Mouse (Mus musculus) adrenal gland, postnatal 10 days (tissue): ENCODE measurements around the gene Vars. TPM values are rescaled to one million over a fixed set of nuclear protein-coding genes. Genes with fewer than 3 reads are reported as not detected.
"Not testable (repeated sequence)": the region's sequence is repeated elsewhere in the genome, so short reads cannot be mapped to it uniquely, and the experiment has no call there.

Source experiments
- DNase-seq: peaks from one replicate; pipeline ENCODE4 v3.0.0; 2021; ENCODE audit warnings: mixed read lengths
- total RNA-seq, 2 experiments: library from RNA; stranded (reverse); gene quantifications; 2 replicates each; pipeline ENCODE4 v1.2.3; 2021

Gene Vars
- total RNA-seq, 2 experiments from 2014 or later = 56.5 to 63.0 TPM

DNA sequence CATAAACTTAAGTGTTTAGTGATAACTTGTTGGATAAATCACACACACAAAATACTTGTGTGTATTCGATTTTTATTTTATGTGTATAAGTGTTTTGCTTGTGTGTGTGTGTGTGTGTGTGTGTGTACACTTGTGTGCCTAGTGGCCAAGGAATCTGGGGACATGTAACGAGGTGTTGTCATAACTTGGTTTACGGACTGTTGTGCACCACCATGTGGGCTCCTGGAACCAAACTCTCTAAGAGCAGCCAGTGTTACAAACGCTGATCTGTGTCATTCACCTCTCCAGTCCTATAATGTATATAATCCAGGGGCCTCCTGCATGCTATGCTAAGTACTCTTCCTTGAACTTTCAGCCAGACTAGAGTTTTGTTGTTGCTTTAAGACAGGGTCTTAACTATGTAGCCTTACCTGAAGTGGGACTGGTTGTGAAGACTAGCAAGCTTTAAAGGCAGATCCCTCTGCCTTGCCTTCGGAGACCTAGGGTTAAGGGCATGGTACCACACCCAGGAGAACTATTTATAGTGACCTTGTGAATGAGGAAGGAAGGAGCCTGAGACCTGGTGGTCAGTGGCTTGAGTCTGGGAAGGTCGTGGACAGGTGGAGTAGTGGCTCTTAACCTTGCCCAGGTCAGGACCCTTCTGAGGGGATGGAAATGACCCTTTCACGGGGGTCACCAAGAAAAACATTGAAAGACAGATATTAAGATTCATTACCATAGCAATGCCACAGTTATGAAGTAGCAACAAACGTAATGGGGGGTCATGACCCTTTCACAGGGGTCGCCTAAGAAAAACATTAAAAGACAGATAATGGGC is 2.4 kb downstream of the Vars start:
- DNase-seq = no peak

DNA sequence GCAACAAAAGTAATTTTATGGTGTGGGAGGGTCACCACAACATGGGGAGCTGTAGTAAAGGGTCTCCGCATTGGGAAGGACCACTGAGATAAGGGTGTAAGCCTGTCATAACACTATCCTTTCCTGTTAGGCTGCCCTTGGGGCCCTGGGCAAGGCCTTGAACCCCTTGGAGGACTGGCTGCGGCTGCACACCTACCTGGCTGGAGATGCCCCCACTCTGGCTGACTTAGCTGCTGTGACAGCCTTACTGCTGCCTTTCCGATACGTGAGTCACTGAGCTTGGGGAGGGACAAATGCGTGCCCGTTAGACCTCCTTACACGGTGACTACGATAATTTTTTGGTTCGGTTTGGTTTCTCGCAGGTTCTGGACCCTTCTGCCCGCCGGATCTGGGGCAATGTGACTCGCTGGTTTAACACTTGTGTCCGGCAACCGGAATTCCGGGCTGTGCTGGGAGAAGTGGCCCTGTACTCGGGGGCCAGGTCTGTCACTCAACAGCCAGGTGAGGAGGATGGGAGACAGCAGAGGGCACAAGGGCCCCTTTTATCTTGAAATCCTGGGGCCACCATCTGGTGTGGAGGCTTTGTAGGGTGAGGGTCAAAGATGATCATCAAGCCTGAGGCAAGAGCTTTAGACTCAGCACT is 3.4 kb downstream of the Vars start:
- no peak for DNase-seq

DNA sequence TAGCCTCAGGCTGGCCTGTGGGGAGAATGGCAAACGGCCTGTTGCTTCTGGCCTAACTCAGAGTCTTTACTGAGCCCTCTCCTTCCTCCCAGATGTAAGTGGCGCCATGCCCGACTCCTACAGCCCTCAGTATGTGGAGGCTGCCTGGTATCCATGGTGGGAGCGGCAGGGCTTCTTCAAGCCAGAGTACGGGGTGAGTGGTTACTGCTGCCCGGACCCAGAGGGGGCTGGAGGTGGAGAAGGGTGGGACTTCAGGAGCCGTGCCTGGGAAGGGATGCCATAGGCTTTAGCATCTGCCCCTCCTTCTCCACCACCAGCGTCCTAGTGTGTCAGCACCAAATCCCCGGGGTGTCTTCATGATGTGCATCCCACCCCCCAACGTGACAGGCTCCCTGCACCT is 4.4 kb downstream of the Vars start:
- DNase-seq = no peak

DNA sequence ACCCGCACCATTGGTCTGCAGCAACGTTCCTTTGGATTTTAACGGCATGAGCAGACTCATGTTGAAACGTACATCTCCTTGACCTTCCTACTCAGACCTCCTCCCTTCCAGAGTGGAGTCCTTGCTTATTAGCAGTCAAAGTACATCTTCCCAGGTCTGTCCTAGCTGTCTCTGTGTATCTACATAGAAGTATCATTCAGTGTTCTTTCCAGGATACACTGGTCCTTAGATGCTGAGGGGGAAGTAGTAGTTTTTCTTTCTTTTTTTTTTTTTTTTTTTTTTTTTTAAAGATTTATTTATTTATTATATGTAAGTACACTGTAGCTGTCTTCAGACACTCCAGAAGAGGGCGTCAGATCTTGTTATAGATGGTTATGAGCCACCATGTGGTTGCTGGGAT is 5.1 kb downstream of the Vars start:
- not testable (repeated sequence) for DNase-seq

DNA sequence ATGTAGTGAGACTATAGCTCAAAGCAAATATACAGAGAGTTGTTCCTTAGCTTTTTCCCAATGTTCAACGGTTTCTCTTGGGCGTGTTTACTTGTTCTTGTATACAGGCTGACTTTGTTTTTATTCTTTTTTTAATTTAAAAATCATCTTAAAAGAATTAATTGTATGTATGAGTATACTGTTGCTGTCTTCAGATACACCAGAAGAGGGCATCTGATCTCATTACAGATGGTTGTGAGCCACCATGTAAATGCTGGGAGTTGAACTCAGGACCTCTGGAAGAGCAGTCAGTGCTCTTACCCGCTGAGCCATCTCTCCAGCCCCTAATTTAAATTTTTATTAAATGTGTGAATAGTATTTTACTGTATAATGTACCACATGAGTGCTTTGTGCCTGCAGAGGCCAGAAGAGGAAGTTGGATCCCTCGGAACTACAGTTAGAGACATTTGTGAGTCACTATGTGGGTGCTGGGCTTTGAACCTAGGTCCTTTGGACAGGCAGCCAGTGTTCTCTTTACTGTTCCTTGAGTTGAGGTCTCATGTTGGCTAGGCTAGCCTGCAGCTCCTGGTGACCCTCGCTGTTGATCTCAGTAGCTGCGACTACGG is 6.7 kb downstream of the Vars start:
- DNase-seq = no peak

DNA sequence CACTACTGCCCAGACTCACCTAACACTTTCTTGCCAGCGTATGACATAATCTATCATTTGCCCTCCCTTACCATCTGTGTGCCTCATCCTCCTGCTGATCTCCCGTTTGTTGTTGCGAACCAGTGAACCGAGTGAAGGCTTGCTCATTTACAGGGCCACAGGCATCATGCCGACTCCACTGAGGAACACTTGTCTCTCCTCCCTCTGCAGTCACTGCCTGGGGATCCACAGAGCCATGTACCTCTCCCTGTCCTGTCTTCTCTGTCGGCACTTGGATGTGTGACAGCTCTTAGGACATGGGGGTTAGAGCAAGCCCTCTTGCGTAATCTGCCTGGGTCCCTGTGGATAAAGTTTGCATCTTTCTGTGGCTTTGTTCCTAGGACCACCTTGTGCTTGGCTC is 8.8 kb downstream of the Vars start:
- DNase-seq = no peak

DNA sequence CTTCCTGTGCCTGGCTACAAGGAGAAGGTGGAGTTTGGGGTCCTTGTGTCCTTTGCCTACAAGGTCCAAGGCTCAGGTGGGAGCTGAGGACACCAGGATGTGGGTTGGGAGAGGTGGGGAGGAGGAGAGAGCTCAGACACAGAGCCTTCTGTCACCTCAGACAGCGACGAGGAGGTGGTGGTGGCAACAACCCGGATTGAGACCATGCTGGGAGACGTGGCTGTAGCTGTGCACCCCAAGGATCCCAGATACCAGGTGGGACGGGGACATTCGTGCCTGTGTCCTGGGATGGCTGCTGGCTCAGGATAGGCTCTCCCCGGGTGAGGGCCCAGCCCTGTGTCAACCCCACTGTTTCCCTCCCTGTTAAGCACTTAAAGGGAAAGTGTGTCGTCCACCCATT is 10.7 kb downstream of the Vars start:
- DNase-seq = no peak

DNA sequence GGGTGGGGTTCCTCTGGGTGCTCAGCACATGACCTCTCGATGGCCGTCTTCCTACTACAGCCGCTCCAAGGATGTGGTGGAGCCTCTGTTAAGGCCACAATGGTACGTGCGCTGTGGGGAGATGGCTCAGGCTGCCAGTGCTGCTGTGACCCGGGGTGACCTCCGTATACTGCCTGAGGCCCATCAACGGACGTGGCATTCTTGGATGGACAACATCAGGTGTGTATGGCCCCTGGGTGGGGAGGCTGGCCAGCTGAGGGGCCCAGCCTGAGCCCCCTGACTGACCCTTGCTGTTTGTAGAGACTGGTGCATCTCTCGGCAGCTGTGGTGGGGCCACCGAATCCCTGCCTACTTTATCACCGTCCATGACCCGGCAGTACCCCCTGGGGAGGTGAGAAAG is 11.6 kb downstream of the Vars start:
- no peak for DNase-seq

DNA sequence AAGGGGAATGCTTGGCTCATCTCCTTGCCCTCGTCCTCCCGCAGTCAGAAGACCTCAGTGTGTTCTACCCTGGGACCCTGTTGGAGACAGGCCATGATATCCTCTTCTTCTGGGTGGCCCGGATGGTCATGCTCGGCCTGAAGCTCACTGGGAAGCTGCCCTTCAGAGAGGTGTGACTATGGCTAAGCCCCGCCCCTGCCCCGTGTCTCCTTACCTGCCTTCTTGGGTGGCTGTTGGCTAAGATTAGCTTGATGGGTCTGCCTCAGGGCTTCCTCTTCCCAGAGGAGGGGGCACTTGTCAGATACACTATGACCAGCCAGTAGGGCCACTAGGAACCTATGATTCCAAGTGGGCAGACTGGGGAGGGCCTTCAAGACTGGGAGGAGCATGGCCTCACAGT is 12.4 kb downstream of the Vars start:
- no peak for DNase-seq

DNA sequence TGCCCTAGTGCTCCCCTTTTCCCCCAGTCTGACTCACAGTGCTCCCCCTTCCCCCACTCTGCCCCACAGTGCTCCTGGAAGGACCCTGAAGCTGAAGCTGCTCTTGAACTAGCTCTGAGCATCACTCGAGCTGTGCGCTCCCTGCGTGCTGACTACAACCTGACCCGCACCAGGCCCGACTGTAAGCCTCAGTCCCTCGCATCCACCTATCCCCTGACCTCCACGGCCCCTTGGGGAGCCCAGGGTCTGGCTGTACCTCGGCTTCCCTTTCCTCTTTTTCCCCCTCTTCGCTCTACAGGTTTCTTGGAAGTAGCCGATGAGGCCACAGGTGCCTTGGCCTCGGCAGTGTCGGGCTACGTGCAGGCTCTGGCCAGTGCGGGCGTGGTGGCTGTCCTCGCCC is 14.5 kb downstream of the Vars start:
- no peak for DNase-seq

DNA sequence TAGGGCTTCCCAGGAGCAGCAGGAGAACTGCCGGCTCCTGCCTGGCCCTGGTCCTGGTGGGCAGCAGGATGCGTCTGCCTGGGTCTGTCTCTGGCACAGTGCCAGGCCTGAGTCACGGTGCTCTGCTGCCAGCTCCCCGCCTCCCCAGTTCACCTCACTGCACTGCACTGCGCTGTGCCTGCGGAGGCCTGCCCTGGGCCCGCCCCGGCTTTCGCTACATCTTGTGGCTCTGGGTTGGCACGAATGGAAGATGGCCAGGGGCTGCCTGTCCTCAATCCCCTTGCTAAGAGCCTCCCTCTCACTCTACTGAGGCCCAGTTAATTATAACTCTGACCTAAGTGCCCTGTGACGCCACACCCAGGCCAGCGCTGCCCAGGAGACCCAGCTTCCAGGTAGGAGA is 15.6 kb downstream of the Vars start, which contains the start of gene Vwa7:
TSS of gene Vwa7 (plus strand) at position 204 of the 400 bp plus-strand sequence.
- peak; percentile 74 for DNase-seq

DNA sequence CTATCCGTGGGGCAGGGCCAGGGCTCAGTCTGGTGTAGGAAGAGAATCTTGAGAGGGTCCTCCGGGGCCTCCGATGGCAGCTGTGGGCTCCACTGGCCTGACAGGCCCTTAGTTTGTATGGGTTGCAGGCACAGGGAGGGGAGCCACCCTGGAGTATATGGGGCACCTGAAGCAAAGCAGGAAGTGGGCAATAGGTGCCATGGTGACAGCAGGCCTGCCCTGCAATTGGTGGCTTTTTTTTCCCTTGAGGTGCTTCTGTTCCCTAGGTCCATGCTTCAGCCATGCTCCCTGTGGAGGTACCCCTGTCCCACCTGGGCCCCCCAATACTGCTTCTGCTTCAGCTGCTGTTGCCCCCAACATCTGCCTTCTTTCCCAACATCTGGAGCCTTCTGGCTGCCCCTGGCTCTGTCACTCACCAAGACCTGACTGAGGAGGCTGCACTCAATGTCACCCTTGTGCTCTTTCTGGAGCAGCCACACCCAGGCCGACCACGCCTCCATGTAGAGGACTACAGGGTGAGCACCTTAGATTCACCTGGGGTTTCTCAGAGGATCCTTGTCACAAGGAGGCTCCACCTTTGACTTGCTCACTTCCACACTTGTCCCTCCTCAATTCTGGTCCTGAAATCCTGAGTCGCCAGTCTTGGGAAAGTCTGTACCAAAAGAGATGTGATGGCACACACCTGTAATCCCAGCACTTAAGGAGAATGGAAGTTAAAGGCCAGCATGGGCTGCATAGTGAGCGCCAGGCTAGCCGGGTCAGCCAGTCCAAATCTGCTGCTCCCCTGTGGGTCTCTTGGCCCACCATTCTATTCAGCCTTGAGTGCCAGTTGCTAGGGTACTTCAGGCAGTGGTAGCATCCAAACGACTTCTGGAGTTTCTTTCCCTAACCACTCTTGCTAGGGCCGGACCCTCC is 16.3 kb downstream of the Vars start:
- DNase-seq = no peak

DNA sequence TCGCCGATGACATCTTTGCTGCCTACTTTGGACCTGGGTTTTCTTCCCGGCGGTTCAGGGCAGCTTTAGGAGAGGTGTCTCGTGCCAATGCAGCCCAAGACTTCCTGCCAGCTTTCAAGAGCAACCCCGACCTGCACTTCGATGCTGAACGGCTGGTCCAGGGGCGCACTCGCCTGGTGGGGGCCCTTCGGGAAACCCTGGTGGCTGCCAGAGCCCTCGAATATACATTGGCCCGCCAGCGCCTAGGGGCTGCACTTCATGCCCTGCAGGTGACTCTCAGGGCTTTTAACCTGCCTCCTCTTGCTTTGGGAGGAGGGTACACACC is 16.9 kb downstream of the Vars start:
- no peak for DNase-seq

DNA sequence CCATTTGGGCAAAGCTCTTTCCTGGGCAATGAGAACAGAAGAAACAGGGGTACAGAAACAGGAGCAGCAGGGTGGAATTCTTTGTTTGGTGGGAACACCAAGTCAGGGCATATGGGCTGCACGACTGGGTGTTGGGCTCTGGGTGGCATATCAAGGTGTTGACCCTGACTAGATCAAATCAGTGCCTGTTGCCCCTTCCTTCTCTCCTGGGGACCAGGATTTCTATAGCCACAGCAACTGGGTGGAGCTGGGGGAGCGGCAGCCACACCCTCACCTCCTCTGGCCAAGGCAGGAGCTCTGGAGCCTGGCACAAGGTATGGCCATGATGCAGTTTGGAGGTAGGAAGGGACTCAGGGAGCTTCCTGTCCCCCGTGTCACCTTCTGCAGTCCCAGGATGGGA is 17.4 kb downstream of the Vars start:
- DNase-seq = no peak

DNA sequence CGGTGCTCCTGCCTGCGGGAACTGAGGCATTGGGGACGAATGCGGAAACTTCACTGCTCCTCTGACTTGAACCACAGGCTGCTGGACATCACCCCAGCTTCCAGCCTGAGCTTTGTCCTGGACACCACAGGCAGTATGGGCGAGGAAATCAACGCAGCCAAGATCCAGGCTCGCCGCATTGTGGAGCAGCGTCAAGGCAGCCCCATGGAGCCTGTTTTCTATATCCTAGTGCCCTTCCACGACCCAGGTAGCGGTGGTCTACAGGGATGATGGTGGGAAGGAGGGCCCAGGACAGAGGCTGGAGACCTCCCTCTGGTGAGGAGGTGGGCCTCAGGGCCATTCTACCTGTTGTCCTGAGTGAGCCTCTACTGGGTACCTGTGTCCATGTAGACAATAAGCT is 19.1 kb downstream of the Vars start:
- DNase-seq = no peak

DNA sequence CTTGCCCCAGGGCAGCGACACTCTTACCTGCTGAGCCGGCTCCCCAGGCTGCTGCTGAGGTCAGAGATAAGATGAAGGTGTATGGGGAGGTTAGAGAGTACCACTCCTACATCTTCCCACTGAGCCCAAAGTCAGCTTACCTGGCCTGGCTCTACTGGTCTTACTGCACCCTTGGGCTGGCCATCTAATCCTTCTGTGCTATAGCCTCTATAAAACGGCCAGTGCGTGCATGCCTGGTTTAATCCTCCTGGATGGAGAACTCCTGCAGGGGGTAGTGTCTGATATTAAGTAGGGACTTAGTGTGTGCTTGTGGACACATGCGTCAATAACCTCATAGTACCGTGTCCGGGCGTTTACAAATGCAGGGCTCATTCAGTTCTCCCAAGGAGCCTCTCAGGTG is 19.8 kb downstream of the Vars start:
- DNase-seq = no peak

DNA sequence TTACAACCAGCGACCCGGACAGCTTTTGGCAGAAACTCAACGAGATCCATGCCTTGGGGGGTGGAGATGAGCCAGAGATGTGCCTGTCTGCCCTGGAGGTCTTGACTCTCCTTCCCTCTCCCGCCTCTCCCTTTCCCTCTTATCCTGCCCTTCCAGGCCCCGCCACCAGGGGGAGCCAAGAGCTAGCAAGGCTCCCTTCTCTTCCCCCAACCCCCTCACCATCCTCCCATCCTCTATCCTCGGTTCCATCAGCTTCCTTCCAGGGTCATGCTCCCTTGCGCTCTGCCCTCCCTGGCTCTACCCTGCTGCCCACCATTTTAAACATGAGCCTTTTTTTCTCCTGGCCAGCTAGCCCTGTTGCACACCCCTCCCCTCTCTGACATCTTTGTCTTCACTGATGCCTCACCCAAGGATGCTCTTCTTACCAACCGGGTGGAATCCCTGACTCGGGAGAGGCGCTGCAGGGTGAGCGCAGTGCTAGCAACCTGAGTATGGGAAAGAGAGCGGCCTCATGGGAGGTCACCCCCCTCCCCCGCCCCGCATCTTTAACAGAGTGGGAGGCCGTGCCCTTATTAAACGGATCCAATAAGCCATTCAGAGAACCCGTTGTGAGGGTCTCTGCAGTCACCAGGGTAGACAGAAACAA is 20.5 kb downstream of the Vars start:
- peak; percentile 95 for DNase-seq

DNA sequence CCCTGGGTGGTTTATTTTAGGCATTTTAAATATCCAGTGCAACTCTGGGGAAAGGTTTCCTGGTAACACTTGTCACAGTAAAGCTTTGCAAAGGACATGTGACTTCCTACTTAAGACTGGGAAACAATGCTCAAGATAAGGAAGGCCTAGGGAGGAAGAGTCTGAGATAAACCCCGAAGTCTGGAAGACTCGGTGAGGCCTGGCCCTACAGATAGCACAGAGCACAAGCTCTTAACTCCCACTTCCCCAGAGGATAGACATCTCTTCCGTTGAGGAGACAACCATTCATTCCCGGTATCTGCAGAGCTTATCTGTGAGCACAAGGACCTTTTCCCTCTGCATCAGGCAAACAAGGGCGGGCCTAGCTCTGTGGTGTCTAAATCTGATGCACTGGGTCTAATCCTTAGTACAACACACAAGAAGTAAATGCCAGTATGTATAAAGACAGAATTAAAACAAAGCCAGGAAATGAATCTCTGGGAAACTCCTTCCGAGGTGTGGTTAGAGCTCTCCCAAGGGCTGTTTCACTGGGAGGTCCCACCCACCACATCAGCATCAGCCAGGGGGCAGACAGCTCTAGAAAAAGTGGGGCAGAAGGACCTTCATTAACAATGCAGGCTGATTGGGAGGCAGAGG is 21.2 kb downstream of the Vars start:
- DNase-seq = no peak

DNA sequence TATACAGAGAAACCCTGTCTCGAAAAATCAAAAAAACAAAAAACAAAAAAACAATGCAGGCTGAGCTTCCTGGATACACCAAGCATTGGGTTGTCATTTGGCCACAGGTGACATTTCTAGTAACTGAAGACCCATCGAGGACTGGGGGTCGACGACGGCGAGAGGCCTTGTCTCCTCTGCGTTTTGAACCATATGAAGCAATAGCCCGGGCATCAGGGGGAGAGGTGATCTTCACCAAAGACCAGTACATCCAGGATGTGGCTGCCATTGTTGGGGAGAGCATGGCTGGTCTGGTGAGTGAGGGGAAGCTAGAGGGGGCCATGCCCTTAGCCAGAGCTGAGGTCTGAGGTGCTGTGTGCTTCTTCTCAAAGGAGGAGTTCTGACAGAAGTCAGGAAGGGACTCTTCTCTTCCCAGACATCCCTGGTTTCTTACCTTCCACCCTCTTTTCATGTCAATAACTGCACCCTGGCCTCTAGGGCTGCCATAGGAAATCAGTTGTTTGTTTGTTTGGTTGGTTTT is 21.8 kb downstream of the Vars start:
- DNase-seq = no peak

DNA sequence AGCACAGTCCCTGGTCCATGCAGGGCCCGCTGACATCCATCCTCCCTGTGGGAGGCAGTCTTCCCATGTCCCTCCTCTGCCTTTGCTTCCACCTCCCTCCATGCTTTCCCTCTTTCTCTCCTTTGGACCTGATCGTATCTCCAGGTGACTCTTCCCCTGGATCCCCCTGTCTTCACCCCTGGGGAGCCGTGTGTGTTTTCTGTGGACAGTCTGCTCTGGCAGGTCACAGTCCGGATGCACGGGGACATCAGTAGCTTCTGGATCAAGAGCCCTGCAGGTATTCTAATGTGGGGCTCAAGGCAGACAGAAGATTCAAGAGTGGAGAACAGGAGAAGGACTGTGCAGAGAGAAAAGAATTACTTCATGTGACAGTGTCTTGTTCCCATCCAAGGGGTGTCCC is 22.4 kb downstream of the Vars start:
- no peak for DNase-seq

DNA sequence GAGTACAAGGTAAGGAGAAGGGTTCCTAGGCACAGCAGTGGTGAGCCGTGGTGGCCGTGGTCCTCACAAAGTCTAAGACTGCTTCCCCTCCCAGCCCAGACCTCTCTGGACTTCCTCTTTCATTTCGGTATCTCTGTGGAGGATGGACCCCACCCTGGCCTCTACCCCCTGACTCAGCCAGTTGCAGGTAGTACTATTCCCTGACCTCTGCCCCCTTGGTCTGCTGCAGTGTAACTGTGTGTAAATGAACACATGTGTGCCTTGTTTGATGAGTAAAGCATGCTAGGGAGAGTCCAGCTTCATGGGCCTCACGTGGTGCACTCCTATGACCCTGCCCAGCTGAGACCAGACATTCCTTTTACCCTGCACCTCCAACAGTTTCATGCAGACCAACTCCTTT is 23.0 kb downstream of the Vars start:
- no peak for DNase-seq
